Mouse (Mus musculus) lung, postnatal 0 days (tissue): Measurements from ENCODE around the gene Nectin2. TPM values are rescaled to one million over a fixed set of nuclear protein-coding genes. Genes with fewer than 3 reads are reported as not detected.

Source experiments
- ATAC-seq: fragments of 200-750 bp; cut with Nextera tagmentation; 2 replicates; pipeline ENCODE4 v1.8.0; 2017; ENCODE audit warnings: moderate library complexity
- DNase-seq: peaks from one replicate; pipeline ENCODE4 v3.0.0-alpha.2; 2016; ENCODE audit warnings: low spot score
- H3K27ac ChIP-seq: fragments of 300-500 bp; sonication (generic); 2 replicates; pipeline ENCODE4 v1.5.1; 2014; ENCODE audit warnings: antibody characterized with exemption, mild to moderate bottlenecking, low read length, mixed read lengths
- H3K27me3 ChIP-seq: fragments of 300-500 bp; sonication (generic); replicated peaks from 2 replicates; pipeline ENCODE4 v1.6.1; 2014; ENCODE audit warnings: low read length, mixed read lengths; ENCODE audit not compliant: insufficient read depth
- H3K36me3 ChIP-seq: fragments of 300-500 bp; sonication (generic); 2 replicates; pipeline ENCODE4 v1.6.1; 2014; ENCODE audit warnings: low read length, mixed read lengths; ENCODE audit not compliant: insufficient read depth
- H3K4me1 ChIP-seq: fragments of 300-500 bp; sonication (generic); 2 replicates; pipeline ENCODE4 v1.6.1; 2014; ENCODE audit warnings: antibody characterized with exemption, low read depth, low read length, mixed read lengths; ENCODE audit not compliant: insufficient read depth
- H3K4me2 ChIP-seq: fragments of 300-500 bp; sonication (generic); replicated peaks from 2 replicates; pipeline ENCODE4 v1.6.1; 2014; ENCODE audit warnings: low read depth, mild to moderate bottlenecking, low read length, moderate library complexity, mixed read lengths
- H3K4me3 ChIP-seq: fragments of 300-500 bp; sonication (generic); 2 replicates; pipeline ENCODE4 v1.5.1; 2014; ENCODE audit warnings: low read depth, low read length
- H3K9ac ChIP-seq: fragments of 300-500 bp; sonication (generic); replicated peaks from 2 replicates; pipeline ENCODE4 v1.6.1; 2014; ENCODE audit warnings: low read depth, mild to moderate bottlenecking
- H3K9me3 ChIP-seq: fragments of 300-500 bp; sonication (generic); 2 replicates; pipeline ENCODE4 v1.6.1; 2016; ENCODE audit warnings: low read length, mixed read lengths
- CTCF ChIP-seq: IDR thresholded peaks from 2 replicates; pipeline ENCODE4 v1.5.1; 2016; ENCODE audit warnings: antibody characterized with exemption, mild to moderate bottlenecking
- EP300 ChIP-seq: IDR thresholded peaks from 2 replicates; pipeline ENCODE4 v1.6.1; 2016; ENCODE audit warnings: antibody characterized with exemption, mild to moderate bottlenecking, control low read depth
- WGBS: fragments of 180-500 bp; shearing (Covaris S2); extraction: QIAGEN DNeasy Blood & Tissue Kit; methylation state at CpG from one replicate; pipeline ENCODE4 v1.1.7; 2014; 5-methylcytosine and 5-hydroxymethylcytosine counted together
- polyA plus RNA-seq: library from polyadenylated mRNA; unstranded; fragments of >200 nt; fragmentation: Nextera tagmentation; extraction: Ambion mirVana; gene quantifications from 2 replicates; pipeline ENCODE4 v1.2.1, GENCODE M21; 2015

Nectin2 gene
- polyA plus RNA-seq, 1 experiment from 2014 or later: 113 TPM

DNA sequence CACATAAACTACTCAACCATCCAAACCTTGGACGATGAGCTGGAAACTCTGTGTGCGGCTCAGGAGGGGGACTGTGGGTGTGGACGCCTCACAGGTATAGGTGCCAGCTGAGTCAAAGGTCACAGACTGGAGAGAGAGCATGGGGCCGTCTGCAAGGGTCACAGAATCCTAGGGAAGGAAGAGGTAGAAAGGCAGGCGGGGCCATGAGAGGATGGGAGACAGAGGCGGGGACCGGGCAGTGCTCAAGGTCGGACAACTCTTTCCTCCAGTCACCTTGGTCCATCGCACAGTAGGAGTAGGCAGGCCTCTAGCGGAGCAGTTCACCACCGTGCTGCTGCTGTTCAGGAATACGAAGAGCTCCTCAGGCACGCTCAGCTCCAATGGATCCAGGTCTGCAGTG, 9.7 kb upstream of the Nectin2 start:
- no peak overlapping the region for H3K9ac ChIP-seq
- H3K9me3 ChIP-seq: no peaks in the 10 kb centered on the region
- H3K4me2 ChIP-seq: no peak overlapping the region
- H3K4me3 ChIP-seq: no peak overlapping the region
- H3K27ac ChIP-seq: no peak overlapping the region
- no peaks in the 10 kb centered on the region for H3K27me3 ChIP-seq
- H3K4me1 ChIP-seq: peaks cover 11% of the 10 kb centered on the region; the same call in 1 of the 2 replicates
- no peak for ATAC-seq
- H3K36me3 ChIP-seq: peaks cover 18% of the 10 kb centered on the region
- no peak for TF ChIP-seq CTCF
- no peak for TF ChIP-seq EP300
- 85% methylated on average over 13 of the region's 13 CpGs for WGBS
- no peak for DNase-seq

DNA sequence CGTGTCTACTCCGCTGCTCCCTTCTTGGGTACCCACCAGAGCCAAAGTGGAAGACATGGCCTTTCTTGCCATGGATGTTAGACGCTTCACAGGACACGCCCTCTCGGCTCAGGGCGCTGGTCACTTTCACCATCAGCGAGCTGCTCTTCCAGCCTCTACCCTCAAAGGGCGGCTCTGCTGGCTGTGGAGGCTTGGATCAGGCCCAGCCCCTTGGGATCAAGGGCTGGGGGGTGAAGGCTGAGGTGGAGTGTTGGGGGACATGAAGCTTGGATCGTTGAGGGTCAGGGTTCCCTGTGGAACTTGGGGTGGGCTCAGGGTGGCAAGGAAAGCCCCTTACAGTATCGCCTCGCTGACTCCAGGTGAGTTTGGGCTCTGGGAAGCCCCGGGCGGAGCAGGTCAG, 8.3 kb upstream of the Nectin2 start:
- Histone ChIP-seq H3K4me1 (peaks cover 17% of the 10 kb centered on the region; the same call in 1 of the 2 replicates), H3K9ac (no peak overlapping the region), H3K36me3 (peaks cover 18% of the 10 kb centered on the region), H3K27me3 (no peaks in the 10 kb centered on the region), H3K27ac (no peak overlapping the region), H3K9me3 (no peaks in the 10 kb centered on the region), H3K4me3 (no peak overlapping the region), H3K4me2 (no peak overlapping the region)
- 89% methylated on average over 13 of the region's 13 CpGs for WGBS
- no peak for ATAC-seq
- no peak for TF ChIP-seq CTCF
- no peak for TF ChIP-seq EP300
- DNase-seq: no peak

DNA sequence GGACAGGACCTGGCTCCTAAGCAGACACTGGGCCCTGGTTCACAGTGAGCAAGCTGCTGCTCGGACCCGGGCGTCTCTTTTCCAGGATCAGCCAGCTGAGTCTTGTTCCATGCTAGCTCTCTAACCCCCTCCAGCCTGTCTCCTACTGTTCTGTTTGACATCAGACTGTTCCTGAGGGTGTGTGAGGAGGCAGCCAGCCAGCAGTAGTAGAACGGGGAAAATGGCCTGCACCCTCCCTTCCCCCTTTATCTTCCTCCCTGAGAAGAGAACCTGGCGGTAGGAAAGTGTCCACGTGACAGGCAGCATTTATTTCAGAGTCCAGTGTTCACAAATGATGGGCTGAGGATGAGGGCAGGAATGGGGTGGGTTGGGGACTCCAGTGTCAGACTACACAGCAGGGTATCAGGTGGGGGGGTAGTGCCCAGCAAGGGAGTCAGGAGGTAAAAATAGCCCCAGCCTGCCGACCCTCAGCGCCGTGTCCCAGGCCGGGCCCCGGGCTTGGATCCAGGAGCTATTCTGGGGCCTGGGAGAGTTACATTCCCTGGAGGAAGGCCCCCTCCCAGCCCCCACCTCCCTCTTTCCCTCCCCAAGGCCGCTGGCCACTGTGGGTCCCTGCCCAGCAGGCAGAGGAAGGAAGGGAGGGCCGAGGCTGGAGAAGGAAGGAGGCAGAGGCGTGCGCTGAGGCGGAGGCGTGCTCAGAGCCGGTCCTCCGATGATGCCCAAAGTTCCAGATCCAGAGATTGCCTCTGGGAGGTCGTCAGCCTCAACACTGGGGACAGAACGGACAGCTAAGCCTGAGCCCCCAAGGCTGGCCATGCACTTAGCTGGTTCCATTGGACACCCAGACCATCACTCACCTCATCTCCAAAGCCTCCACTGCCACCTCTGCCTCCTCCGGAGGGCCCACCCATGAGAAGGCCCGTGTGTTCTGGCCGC, 5.8 kb upstream of the Nectin2 start:
- Histone ChIP-seq H3K36me3 (peaks cover 18% of the 10 kb centered on the region), H3K27me3 (no peaks in the 10 kb centered on the region), H3K4me3 (no peak overlapping the region), H3K27ac (peak overlapping the region; percentile 83), H3K4me2 (peak overlapping the region; percentile 27), H3K4me1 (peaks cover 17% of the 10 kb centered on the region; the same call in 1 of the 2 replicates), H3K9ac (no peak overlapping the region; the same call in 1 of the 2 replicates), H3K9me3 (no peaks in the 10 kb centered on the region)
- TF ChIP-seq CTCF (0 out of 2 replicates have a peak, but pooled peaks have one; percentile 3), EP300 (peak; percentile 63)
- peak; percentile 80 for ATAC-seq
- peak; percentile 78 for DNase-seq
- 28% methylated on average over 23 of the region's 24 CpGs for WGBS

DNA sequence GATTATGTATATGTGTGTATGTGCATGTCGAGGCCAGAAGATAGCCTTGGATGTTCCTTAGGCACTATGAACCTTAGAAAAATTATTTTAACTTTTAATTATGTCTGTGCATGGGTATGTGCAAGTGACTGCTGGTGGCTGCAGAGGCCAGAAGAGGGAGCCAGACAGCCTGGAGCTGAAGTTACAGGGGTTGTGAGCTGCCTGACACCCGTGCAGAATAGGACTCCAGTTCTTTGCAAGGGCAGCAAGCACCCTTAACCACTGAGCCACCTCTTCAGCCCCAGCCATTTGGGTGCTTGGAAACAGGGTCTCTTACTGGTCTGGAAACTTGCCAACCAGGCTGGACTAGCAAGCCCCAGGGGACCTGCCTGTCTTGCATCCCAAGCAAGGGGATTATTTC, 4.7 kb upstream of the Nectin2 start:
- TF ChIP-seq EP300 (no peak), CTCF (peak; percentile 58)
- no peak overlapping the region for H3K4me2 ChIP-seq
- H3K9ac ChIP-seq: no peak overlapping the region
- no peaks in the 10 kb centered on the region for H3K9me3 ChIP-seq
- H3K4me1 ChIP-seq: peaks cover 24% of the 10 kb centered on the region; the same call in 1 of the 2 replicates
- WGBS: 74% methylated on average over 2 of the region's 2 CpGs
- DNase-seq (no peak), ATAC-seq (no peak)
- H3K4me3 ChIP-seq: no peak overlapping the region
- H3K36me3 ChIP-seq: peaks cover 18% of the 10 kb centered on the region
- H3K27ac ChIP-seq: peak overlapping the region; percentile 83
- H3K27me3 ChIP-seq: no peaks in the 10 kb centered on the region

DNA sequence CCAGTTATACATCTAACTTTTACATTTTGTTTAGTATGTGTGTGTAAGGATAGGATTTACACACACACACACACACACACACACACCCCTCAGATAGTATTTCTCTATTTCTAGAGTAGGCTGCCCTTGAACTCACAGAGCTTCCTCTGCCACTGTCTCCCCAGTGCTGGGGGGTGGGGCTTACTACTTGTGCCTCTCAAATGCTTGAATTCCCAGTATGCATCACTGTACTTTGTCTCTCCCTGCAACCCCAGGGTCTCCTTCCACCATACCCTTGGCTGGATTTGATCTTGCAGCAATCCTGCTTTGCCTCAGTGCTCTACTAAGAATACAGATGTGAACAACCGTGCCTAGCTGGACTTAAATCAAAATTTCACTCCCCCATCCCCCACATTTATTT, 3.8 kb upstream of the Nectin2 start:
- TF ChIP-seq EP300: no peak
- WGBS: 47% methylated on average over 1 of the region's 1 CpGs
- DNase-seq (no peak), ATAC-seq (no peak)
- peak overlapping the region; percentile 68 for H3K27ac ChIP-seq
- no peaks in the 10 kb centered on the region for H3K27me3 ChIP-seq
- no peaks in the 10 kb centered on the region for H3K9me3 ChIP-seq
- H3K9ac ChIP-seq: no peak overlapping the region
- no peak overlapping the region for H3K4me2 ChIP-seq
- peaks cover 24% of the 10 kb centered on the region; the same call in 1 of the 2 replicates for H3K4me1 ChIP-seq
- peaks cover 13% of the 10 kb centered on the region for H3K36me3 ChIP-seq
- no peak overlapping the region for H3K4me3 ChIP-seq

DNA sequence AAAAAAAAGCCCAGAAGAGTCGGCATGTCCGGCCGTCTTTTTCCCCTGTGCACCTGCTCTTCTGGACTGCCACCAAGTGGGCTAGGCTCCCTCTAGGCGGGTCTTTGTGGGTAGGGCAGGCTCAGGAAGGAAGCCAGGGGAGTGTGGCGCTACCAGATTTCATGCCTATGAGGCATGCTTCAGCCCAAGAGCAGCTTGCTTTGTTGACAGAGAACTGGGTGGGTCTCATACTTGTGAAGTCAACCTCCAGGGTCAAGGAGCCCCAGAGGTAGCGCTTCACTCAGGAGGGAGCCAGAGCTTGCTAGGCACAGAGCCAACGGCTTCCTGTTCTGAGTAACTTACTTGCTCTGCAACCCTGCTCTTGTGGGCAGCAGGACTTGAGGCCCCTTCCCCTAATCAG, 3.3 kb upstream of the Nectin2 start:
- WGBS: 17% methylated on average over 7 of the region's 7 CpGs
- Histone ChIP-seq H3K27me3 (no peaks in the 10 kb centered on the region), H3K4me1 (peaks cover 24% of the 10 kb centered on the region; the same call in 1 of the 2 replicates), H3K9me3 (no peaks in the 10 kb centered on the region), H3K4me3 (no peak overlapping the region), H3K36me3 (peaks cover 8% of the 10 kb centered on the region), H3K4me2 (no peak overlapping the region), H3K9ac (no peak overlapping the region), H3K27ac (peak overlapping the region; percentile 68)
- TF ChIP-seq CTCF: peak; percentile 58
- peak; percentile 94 for TF ChIP-seq EP300
- DNase-seq (peak; percentile 96), ATAC-seq (peak; percentile 50)
